10 mouse cellular contexts compared by ENCODE assay signal in genomic region chr11:85392864-85393220, GRCm38 (mm10). TPM values are rescaled to one million over a fixed set of nuclear protein-coding genes. Genes with fewer than 3 reads are reported as not detected.
A peak's percentile ranks its signal among the peaks of the same experiment; 100 is the strongest.
DNase-seq lines count a peak whose midpoint lies in the region; ATAC-seq and TF ChIP-seq lines count a peak whose summit lies in the region.
"Had no signal": no experiment of that assay in that cellular context is flagged by ENCODE, and none has a peak within 500 bp of the region (broad histone marks: within the 10 kb centered on the region; RNA-seq: fewer than 3 reads in every experiment).

No protein-coding gene starts in this region.

- TF ChIP-seq EP300 in stomach, postnatal 0 days (optimal IDR thresholded peaks at IDR 0.05), result no peak

- TF ChIP-seq CTCF in stomach, postnatal 0 days (IDR thresholded peaks at IDR 0.05; ENCODE audit: low read depth), result no peak

- peak overlapping the region; percentile 68 for H3K27ac ChIP-seq in forebrain, embryonic 10.5 days
- no peak overlapping the region for H3K27ac ChIP-seq in forebrain, embryonic 15.5 days (replicated peaks)
- peak overlapping the region; percentile 71 for H3K27ac ChIP-seq in lung, embryonic 15.5 days
- H3K27ac ChIP-seq in limb, embryonic 12.5 days, result peak overlapping the region; percentile 37; the same call in 1 of the 2 replicates
- H3K27ac ChIP-seq in stomach, postnatal 0 days (replicated peaks), result peak overlapping the region; percentile 53

- H3K4me3 ChIP-seq in forebrain, embryonic 10.5 days, result no peak overlapping the region
- no peak overlapping the region for H3K4me3 ChIP-seq in forebrain, embryonic 15.5 days
- no peak overlapping the region for H3K4me3 ChIP-seq in lung, embryonic 15.5 days
- H3K4me3 ChIP-seq in limb, embryonic 12.5 days (replicated peaks), result no peak overlapping the region
- no peak overlapping the region for H3K4me3 ChIP-seq in stomach, postnatal 0 days (ENCODE audit: low read depth, low read length)

- H3K9ac ChIP-seq in forebrain, embryonic 15.5 days (replicated peaks), result no peak overlapping the region
- H3K9ac ChIP-seq in lung, embryonic 15.5 days, result no peak overlapping the region
- H3K9ac ChIP-seq in limb, embryonic 12.5 days (replicated peaks), result no peak overlapping the region; the same call in 1 of the 2 replicates
- 0 out of 2 replicates have a peak overlapping the region, but pooled peaks have one; percentile 18 for H3K9ac ChIP-seq in stomach, postnatal 0 days (ENCODE audit: low read length)

- intact Hi-C loops in gastrocnemius, postnatal 36 days (cut with DNase I), result no loop called here

- no peak overlapping the region for H3K4me2 ChIP-seq in forebrain, embryonic 15.5 days (replicated peaks)
- no peak overlapping the region for H3K4me2 ChIP-seq in lung, embryonic 15.5 days
- H3K4me2 ChIP-seq in limb, embryonic 12.5 days, result no peak overlapping the region
- no peak overlapping the region for H3K4me2 ChIP-seq in stomach, postnatal 0 days (replicated peaks; ENCODE audit: low read depth)

- H3K27me3 ChIP-seq in forebrain, embryonic 10.5 days (ENCODE audit: poor library complexity, severe bottlenecking), result no peaks in the 10 kb centered on the region
- H3K27me3 ChIP-seq in forebrain, embryonic 15.5 days, result no peaks in the 10 kb centered on the region
- H3K27me3 ChIP-seq in lung, embryonic 15.5 days, result no peaks in the 10 kb centered on the region
- no peaks in the 10 kb centered on the region for H3K27me3 ChIP-seq in limb, embryonic 12.5 days
- no peaks in the 10 kb centered on the region for H3K27me3 ChIP-seq in stomach, postnatal 0 days (ENCODE audit: control insufficient read depth, insufficient read depth, low read length)

- ATAC-seq in forebrain, embryonic 15.5 days (replicated peaks), result no peak
- no peak for ATAC-seq in lung, embryonic 15.5 days (ENCODE audit: borderline replicate concordance, extremely low read depth, low FRiP score, low TSS enrichment)
- no peak for ATAC-seq in limb, embryonic 12.5 days (ENCODE audit: insufficient number of reproducible peaks, insufficient read depth, low FRiP score, low TSS enrichment, low read depth)
- no peak for ATAC-seq in stomach, postnatal 0 days (ENCODE audit: low FRiP score, low TSS enrichment)
- ATAC-seq in inflammation-experienced regulatory T-cells, adult 6 months, result no peak

- H3K4me1 ChIP-seq in forebrain, embryonic 10.5 days, result peaks cover 25% of the 10 kb centered on the region
- peaks cover 4% of the 10 kb centered on the region; the same call in 1 of the 2 replicates for H3K4me1 ChIP-seq in forebrain, embryonic 15.5 days
- peaks cover 14% of the 10 kb centered on the region for H3K4me1 ChIP-seq in lung, embryonic 15.5 days
- peaks cover 14% of the 10 kb centered on the region for H3K4me1 ChIP-seq in limb, embryonic 12.5 days (replicated peaks)
- peaks cover 2% of the 10 kb centered on the region; the same call in 1 of the 2 replicates for H3K4me1 ChIP-seq in stomach, postnatal 0 days (replicated peaks; ENCODE audit: control insufficient read depth, insufficient read depth)

- DNase-seq in forebrain, embryonic 10.5 days (ENCODE audit: extremely low spot score, low spot score), result peak; percentile 15
- no peak for DNase-seq in lung, postnatal 25 days (ENCODE audit: low spot score)
- DNase-seq in stomach, postnatal 0 days (ENCODE audit: low spot score), result no peak
- DNase-seq in gastrocnemius, postnatal 36 days, result no peak
- DNase-seq: cerebellum, adult 9-11 months; right cerebral cortex, postnatal 14 days had no signal

- WGBS in forebrain, embryonic 10.5 days, result 48% methylated on average over 9 of the region's 9 CpGs
- 29% methylated on average over 9 of the region's 9 CpGs for WGBS in forebrain, embryonic 15.5 days
- 58% methylated on average over 9 of the region's 9 CpGs for WGBS in lung, embryonic 15.5 days
- WGBS in limb, embryonic 12.5 days, result 72% methylated on average over 9 of the region's 9 CpGs
- 57% methylated on average over 9 of the region's 9 CpGs for WGBS in stomach, postnatal 0 days

- H3K36me3 ChIP-seq in forebrain, embryonic 10.5 days (replicated peaks), result no peaks in the 10 kb centered on the region
- no peaks in the 10 kb centered on the region for H3K36me3 ChIP-seq in forebrain, embryonic 15.5 days
- no peaks in the 10 kb centered on the region for H3K36me3 ChIP-seq in lung, embryonic 15.5 days
- H3K36me3 ChIP-seq in limb, embryonic 12.5 days, result no peaks in the 10 kb centered on the region
- no peaks in the 10 kb centered on the region for H3K36me3 ChIP-seq in stomach, postnatal 0 days (ENCODE audit: control insufficient read depth, insufficient read depth, low read length)

- H3K9me3 ChIP-seq in forebrain, embryonic 10.5 days, result no peaks in the 10 kb centered on the region
- no peaks in the 10 kb centered on the region for H3K9me3 ChIP-seq in forebrain, embryonic 15.5 days
- no peaks in the 10 kb centered on the region for H3K9me3 ChIP-seq in lung, embryonic 15.5 days
- H3K9me3 ChIP-seq in limb, embryonic 12.5 days, result no peaks in the 10 kb centered on the region
- H3K9me3 ChIP-seq in stomach, postnatal 0 days (ENCODE audit: control insufficient read depth, low read length), result no peaks in the 10 kb centered on the region

RNA-seq across cellular contexts. Expression of gene Bcas3, which starts 39.9 kb away (rescaled TPM):
- polyA plus RNA-seq in forebrain, embryonic 10.5 days (2016; fragmentation: Nextera tagmentation; extraction: Ambion mirVana), result 18.7 and 19.6 TPM in 2 replicates
- polyA plus RNA-seq in forebrain, embryonic 15.5 days (2015; fragmentation: Nextera tagmentation; extraction: Ambion mirVana), result 25.3 and 30.1 TPM in 2 replicates
- 30.8 and 32.5 TPM in 2 replicates for polyA plus RNA-seq in lung, embryonic 15.5 days (2015; fragmentation: Nextera tagmentation; extraction: Ambion mirVana)
- polyA plus RNA-seq in limb, embryonic 12.5 days (2016; fragmentation: Nextera tagmentation; extraction: Ambion mirVana), result 29.7 and 33.5 TPM in 2 replicates
- polyA plus RNA-seq in stomach, postnatal 0 days (2015; fragmentation: Nextera tagmentation; extraction: Ambion mirVana), result 16.5 and 20.4 TPM in 2 replicates
- 10 to 100 TPM; 32.2 to 38.4 TPM for total RNA-seq in gastrocnemius, postnatal 36 days (2021)
- 10 to 100 TPM; 25.6 to 48.7 (median 33.9) TPM for polyA plus RNA-seq in inflammation-experienced regulatory T-cells, adult 6 months (2017; shearing (Covaris generic))
